Mouse (Mus musculus): ENCODE results near the gene Glmn.
A peak's percentile ranks its signal among the peaks of the same experiment; 100 is the strongest.

Glmn gene

GRCm38 (mm10) chr5:107516087-107516486 lies 81.6 kb downstream of the Glmn start:
- no peak for DNase-seq (ENCODE audit: low spot score)

DNA sequence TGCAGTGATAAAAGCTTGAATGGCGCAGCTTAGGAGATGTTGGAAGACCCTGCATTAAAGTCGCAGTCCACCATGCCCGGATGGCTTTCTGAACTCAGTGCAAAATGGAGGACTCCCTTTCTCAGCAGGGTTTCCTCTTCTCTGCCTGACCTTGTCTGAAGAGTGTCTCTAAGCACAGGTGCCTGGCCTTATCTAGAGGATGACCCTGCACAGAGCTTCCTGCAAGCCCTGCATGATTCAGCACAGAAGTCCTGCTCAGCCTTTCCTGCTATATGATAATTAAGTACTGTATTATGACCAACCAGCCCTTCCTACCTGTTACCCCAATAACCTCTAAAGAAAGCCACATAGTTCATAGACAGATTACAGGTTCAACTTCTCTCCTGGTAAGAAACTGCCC lies 82.2 kb downstream of the Glmn start:
- no peak for DNase-seq (ENCODE audit: low spot score)

DNA sequence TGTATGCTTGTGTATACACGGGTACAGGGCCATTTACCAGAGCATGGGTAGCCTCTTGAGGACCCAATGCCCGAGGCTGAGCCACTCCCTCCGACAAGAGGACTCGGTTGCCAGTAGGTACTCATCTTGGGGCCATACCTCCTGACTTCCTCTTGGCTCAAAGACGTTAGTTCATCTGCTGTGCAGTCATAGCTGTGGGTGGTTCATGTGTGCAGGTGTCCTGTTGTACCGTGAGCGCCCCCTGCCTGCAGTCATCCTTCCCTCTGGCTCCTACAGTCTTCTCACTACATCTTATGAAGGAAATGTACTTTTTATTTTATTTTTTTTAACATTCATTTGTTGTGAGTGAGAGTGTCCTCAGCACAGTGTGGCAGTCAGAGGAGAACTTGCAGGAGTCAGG lies 84.1 kb downstream of the Glmn start:
- DNase-seq (ENCODE audit: low spot score) = peak; percentile 62

DNA sequence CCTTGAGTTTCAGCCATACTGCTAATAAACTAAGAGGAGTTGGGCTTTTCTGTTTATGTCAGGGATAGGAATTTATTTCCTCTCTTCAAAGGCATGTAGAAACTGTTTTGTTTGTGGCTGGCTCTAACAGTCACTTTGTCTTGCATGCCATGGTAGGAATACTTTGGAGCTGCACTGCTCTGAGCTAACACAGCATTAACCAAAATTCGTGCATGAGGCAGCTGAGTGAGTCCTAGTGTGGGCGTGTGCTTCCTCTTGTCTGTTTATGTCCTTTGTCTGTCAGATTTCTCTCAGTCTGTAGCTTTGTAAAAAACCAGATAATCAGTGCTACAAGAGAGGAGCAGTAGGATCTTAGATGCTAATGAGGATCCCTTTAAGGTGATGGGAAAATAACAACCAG lies 86.4 kb downstream of the Glmn start:
- no peak for DNase-seq (ENCODE audit: low spot score)

- no peak for DNase-seq (ENCODE audit: low spot score)
Observed at GRCm38 (mm10) chr5:107510503-107510902, 87.2 kb downstream of the Glmn start.

DNA sequence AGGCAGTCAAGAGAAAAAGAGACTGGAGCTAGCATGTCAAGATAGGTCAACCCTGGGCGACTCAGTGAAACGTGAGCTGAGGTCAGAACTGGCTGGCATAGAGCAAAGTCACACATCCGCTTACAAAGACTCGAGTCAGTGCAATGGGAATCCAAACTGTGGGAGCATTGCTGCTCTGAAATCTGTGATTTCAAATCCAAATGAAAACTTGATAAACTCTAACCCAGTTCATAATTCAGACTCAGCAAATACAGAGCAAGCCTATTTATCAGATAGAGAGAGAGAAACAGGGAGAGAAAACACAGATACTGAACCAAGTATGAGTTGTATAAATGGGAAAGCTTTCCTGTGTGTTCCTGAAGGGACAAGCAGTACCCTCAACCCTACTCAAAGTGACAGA lies 90.4 kb downstream of the Glmn start, which contains the start of gene Gm42669:
TSS of gene Gm42669 (plus strand) at position 301 of the 400 bp plus-strand sequence.
- DNase-seq (ENCODE audit: low spot score) = no peak

- no peak for DNase-seq (ENCODE audit: low spot score)
Observed at GRCm38 (mm10) chr5:107500741-107501140, 96.9 kb downstream of the Glmn start.

GRCm38 (mm10) chr5:107499891-107500535 lies 97.7 kb downstream of the Glmn start:
- DNase-seq (ENCODE audit: low spot score) = no peak

All from c-Kit-positive CD71-positive TER-119-positive erythroid progenitor cells, embryonic 14.5 days (primary cell).